Comparison of ENCODE assay signal across 19 mouse cellular contexts in genomic region chr15:7061995-7062697, GRCm38 (mm10). TPM values are rescaled to one million over a fixed set of nuclear protein-coding genes. Genes with fewer than 3 reads are reported as not detected.
DNase-seq lines count a peak whose midpoint lies in the region; ATAC-seq lines count a peak whose summit lies in the region.
"Had no signal": no experiment of that assay in that cellular context is flagged by ENCODE, and none has a peak within 500 bp of the region (broad histone marks: within the 10 kb centered on the region; RNA-seq: fewer than 3 reads in every experiment).

No protein-coding gene starts in this region.

- H3K4me2 ChIP-seq in hindbrain, embryonic 13.5 days: no peak overlapping the region
- H3K4me2 ChIP-seq in hindbrain, embryonic 12.5 days (replicated peaks): no peak overlapping the region
- H3K4me2 ChIP-seq in forebrain, embryonic 15.5 days (replicated peaks): no peak overlapping the region
- H3K4me2 ChIP-seq in limb, embryonic 11.5 days (ENCODE audit: low read depth, severe bottlenecking): no peak overlapping the region
- H3K4me2 ChIP-seq: embryonic facial prominence, embryonic 12.5 days; heart, embryonic 11.5 days; liver, embryonic 15.5 days; midbrain, embryonic 12.5 days had no signal

- 37% methylated on average over 4 of the region's 4 CpGs for WGBS in hindbrain, embryonic 13.5 days
- WGBS in hindbrain, embryonic 12.5 days: 43% methylated on average over 4 of the region's 4 CpGs
- 11% methylated on average over 4 of the region's 4 CpGs for WGBS in forebrain, embryonic 10.5 days
- 11% methylated on average over 4 of the region's 4 CpGs for WGBS in forebrain, embryonic 15.5 days
- 14% methylated on average over 4 of the region's 4 CpGs for WGBS in limb, embryonic 11.5 days

- ATAC-seq in hindbrain, embryonic 13.5 days (ENCODE audit: low FRiP score): peak; percentile 39; the same call in 1 of the 2 replicates
- no peak for ATAC-seq in hindbrain, embryonic 12.5 days (ENCODE audit: low FRiP score)
- ATAC-seq in forebrain, embryonic 15.5 days (replicated peaks): peak; percentile 66
- ATAC-seq in limb, embryonic 11.5 days (ENCODE audit: insufficient number of reproducible peaks, low FRiP score, low TSS enrichment, low read depth): peak; percentile 31; the same call in 1 of the 2 replicates

- H3K27me3 ChIP-seq in hindbrain, embryonic 13.5 days: no peaks in the 10 kb centered on the region
- H3K27me3 ChIP-seq in hindbrain, embryonic 12.5 days: no peaks in the 10 kb centered on the region
- no peaks in the 10 kb centered on the region for H3K27me3 ChIP-seq in forebrain, embryonic 10.5 days (ENCODE audit: poor library complexity, severe bottlenecking)
- H3K27me3 ChIP-seq in forebrain, embryonic 15.5 days: no peaks in the 10 kb centered on the region
- H3K27me3 ChIP-seq in limb, embryonic 11.5 days (ENCODE audit: control insufficient read depth, insufficient read depth, low read length): no peaks in the 10 kb centered on the region
- H3K27me3 ChIP-seq: embryonic facial prominence, embryonic 12.5 days; liver, embryonic 15.5 days had no signal

- H3K4me1 ChIP-seq in hindbrain, embryonic 13.5 days (replicated peaks): peaks cover 18% of the 10 kb centered on the region
- no peaks in the 10 kb centered on the region for H3K4me1 ChIP-seq in hindbrain, embryonic 12.5 days
- H3K4me1 ChIP-seq in forebrain, embryonic 10.5 days: peaks cover 24% of the 10 kb centered on the region
- H3K4me1 ChIP-seq in forebrain, embryonic 15.5 days: peaks cover 16% of the 10 kb centered on the region
- H3K4me1 ChIP-seq in limb, embryonic 11.5 days (ENCODE audit: control insufficient read depth, insufficient read depth, low read length): peaks cover 7% of the 10 kb centered on the region
- H3K4me1 ChIP-seq: liver, embryonic 15.5 days had no signal

- H3K4me3 ChIP-seq in hindbrain, embryonic 13.5 days: no peak overlapping the region
- no peak overlapping the region for H3K4me3 ChIP-seq in hindbrain, embryonic 12.5 days
- no peak overlapping the region for H3K4me3 ChIP-seq in forebrain, embryonic 10.5 days
- no peak overlapping the region for H3K4me3 ChIP-seq in forebrain, embryonic 15.5 days
- no peak overlapping the region for H3K4me3 ChIP-seq in limb, embryonic 11.5 days (ENCODE audit: low read depth, low read length)
- H3K4me3 ChIP-seq: embryonic facial prominence, embryonic 12.5 days; liver, embryonic 15.5 days; midbrain, embryonic 12.5 days had no signal

- no peaks in the 10 kb centered on the region for H3K36me3 ChIP-seq in hindbrain, embryonic 13.5 days
- H3K36me3 ChIP-seq in hindbrain, embryonic 12.5 days: no peaks in the 10 kb centered on the region
- H3K36me3 ChIP-seq in forebrain, embryonic 10.5 days (replicated peaks): no peaks in the 10 kb centered on the region
- no peaks in the 10 kb centered on the region for H3K36me3 ChIP-seq in forebrain, embryonic 15.5 days
- H3K36me3 ChIP-seq in limb, embryonic 11.5 days (ENCODE audit: control insufficient read depth, insufficient read depth, low read length): no peaks in the 10 kb centered on the region
- H3K36me3 ChIP-seq: embryonic facial prominence, embryonic 12.5 days; G1E; liver, embryonic 15.5 days; midbrain, embryonic 12.5 days had no signal

- H3K27ac ChIP-seq in hindbrain, embryonic 13.5 days: peak overlapping the region; percentile 3; the same call in 1 of the 2 replicates
- no peak overlapping the region for H3K27ac ChIP-seq in hindbrain, embryonic 12.5 days
- H3K27ac ChIP-seq in forebrain, embryonic 10.5 days: peak overlapping the region; percentile 78
- H3K27ac ChIP-seq in forebrain, embryonic 15.5 days (replicated peaks): peak overlapping the region; percentile 79
- peak overlapping the region; percentile 57 for H3K27ac ChIP-seq in limb, embryonic 11.5 days (replicated peaks; ENCODE audit: low read depth, low read length)
- H3K27ac ChIP-seq: embryonic facial prominence, embryonic 12.5 days; liver, embryonic 15.5 days; midbrain, embryonic 12.5 days had no signal

- no peak overlapping the region for H3K9ac ChIP-seq in hindbrain, embryonic 13.5 days
- no peak overlapping the region for H3K9ac ChIP-seq in hindbrain, embryonic 12.5 days
- H3K9ac ChIP-seq in forebrain, embryonic 15.5 days (replicated peaks): no peak overlapping the region
- H3K9ac ChIP-seq in limb, embryonic 11.5 days (ENCODE audit: low read length): no peak overlapping the region
- H3K9ac ChIP-seq: embryonic facial prominence, embryonic 12.5 days; liver, embryonic 15.5 days; midbrain, embryonic 12.5 days had no signal

- H3K9me3 ChIP-seq in hindbrain, embryonic 13.5 days: no peaks in the 10 kb centered on the region
- no peaks in the 10 kb centered on the region for H3K9me3 ChIP-seq in hindbrain, embryonic 12.5 days (replicated peaks)
- H3K9me3 ChIP-seq in forebrain, embryonic 10.5 days: no peaks in the 10 kb centered on the region
- H3K9me3 ChIP-seq in forebrain, embryonic 15.5 days: no peaks in the 10 kb centered on the region
- H3K9me3 ChIP-seq in limb, embryonic 11.5 days (ENCODE audit: control insufficient read depth, low read length): no peaks in the 10 kb centered on the region
- H3K9me3 ChIP-seq: embryonic facial prominence, embryonic 12.5 days; G1E; liver, embryonic 15.5 days; midbrain, embryonic 12.5 days had no signal

- no peak for DNase-seq in forebrain, embryonic 10.5 days (ENCODE audit: extremely low spot score, low spot score)
- peak; percentile 40 for DNase-seq in limb, embryonic 11.5 days (ENCODE audit: low spot score)
- DNase-seq in gastrocnemius, adult 8-10 months (ENCODE audit: low spot score in 2 of 2): no peak
- DNase-seq in kidney, postnatal 10 days: no peak
- DNase-seq: cerebellum, adult 8-10 months; gastrocnemius, postnatal 14 days; heart, postnatal 4 days; kidney, adult 11 months; kidney, postnatal 4 days; lung, postnatal 14 days; thymus, adult 2 months had no signal

RNA-seq across cellular contexts. Expression of gene Lifr, which starts 28.3 kb away (rescaled TPM):
- 17.2 and 19.1 TPM in 2 replicates for polyA plus RNA-seq in hindbrain, embryonic 13.5 days (2015; fragmentation: Nextera tagmentation; extraction: Ambion mirVana)
- 16.5 and 18.3 TPM in 2 replicates for polyA plus RNA-seq in hindbrain, embryonic 12.5 days (2016; fragmentation: Nextera tagmentation; extraction: Ambion mirVana)
- polyA plus RNA-seq in forebrain, embryonic 10.5 days (2016; fragmentation: Nextera tagmentation; extraction: Ambion mirVana): 5.6 and 7.4 TPM in 2 replicates
- polyA plus RNA-seq in forebrain, embryonic 15.5 days (2015; fragmentation: Nextera tagmentation; extraction: Ambion mirVana): 7.6 and 8.1 TPM in 2 replicates
- 24.6 and 25.8 TPM in 2 replicates for polyA plus RNA-seq in limb, embryonic 11.5 days (2014; fragmentation: Nextera tagmentation; extraction: Ambion mirVana)
- total RNA-seq in gastrocnemius, adult 8-10 months (2022): 10 to 100 TPM; 46.8 to 78.5 (median 60.2) TPM
- polyA plus RNA-seq: G1E had no signal
